Mouse (Mus musculus) heart, embryonic 14.5 days (tissue): ENCODE measurements around the gene Olfr1297. TPM values are rescaled to one million over a fixed set of nuclear protein-coding genes. Genes with fewer than 3 reads are reported as not detected.

Source experiments
- ATAC-seq: fragments of 200-750 bp; cut with Nextera tagmentation; 2 replicates; pipeline ENCODE4 v1.8.0; 2017; ENCODE audit warnings: low read depth, moderate TSS enrichment; ENCODE audit not compliant: insufficient number of reproducible peaks, insufficient read depth, low FRiP score
- H3K27ac ChIP-seq, 2 experiments: fragments of 200-500 bp in 1 of 2; fragments of 300-500 bp in 1 of 2; sonication (generic) in 1 of 2; replicated peaks in 1 of 2; 2 replicates each; pipeline ENCODE4 v1.5.1; 2012 to 2014; ENCODE audit warnings: low read depth in 2 of 2, low read length in 2 of 2, control low read depth in 1 of 2, mild to moderate bottlenecking in 1 of 2, mixed read lengths in 1 of 2; ENCODE audit not compliant: control insufficient read depth in 1 of 2, insufficient read depth in 1 of 2
- H3K27me3 ChIP-seq: fragments of 300-500 bp; sonication (generic); 2 replicates; pipeline ENCODE4 v1.6.1; 2014; ENCODE audit warnings: mild to moderate bottlenecking, low read length, control low read depth; ENCODE audit not compliant: control insufficient read depth, insufficient read depth
- H3K36me3 ChIP-seq: fragments of 300-500 bp; sonication (generic); 2 replicates; pipeline ENCODE4 v1.6.1; 2014; ENCODE audit warnings: mild to moderate bottlenecking, control low read depth, low read length, mixed read lengths; ENCODE audit not compliant: control insufficient read depth, insufficient read depth
- H3K4me1 ChIP-seq, 2 experiments: fragments of 200-500 bp in 1 of 2; fragments of 300-500 bp in 1 of 2; sonication (generic) in 1 of 2; 2 replicates each; pipeline ENCODE4 v1.6.1; 2012 to 2014; ENCODE audit warnings: low read length in 2 of 2, control low read depth in 1 of 2, mixed read lengths in 1 of 2; ENCODE audit not compliant: control insufficient read depth in 2 of 2, insufficient read depth in 2 of 2
- H3K4me2 ChIP-seq: fragments of 300-500 bp; sonication (generic); 2 replicates; pipeline ENCODE4 v1.6.1; 2014; ENCODE audit warnings: mild to moderate bottlenecking, low read length
- H3K4me3 ChIP-seq, 2 experiments: fragments of 200-500 bp in 1 of 2; fragments of 300-500 bp in 1 of 2; sonication (generic) in 1 of 2; 2 replicates each; pipeline ENCODE4 v1.5.1; 2012 to 2014; ENCODE audit warnings: low read length in 2 of 2, mild to moderate bottlenecking in 2 of 2, control low read depth in 1 of 2, low read depth in 1 of 2, moderate library complexity in 1 of 2; ENCODE audit not compliant: control insufficient read depth in 1 of 2, insufficient read depth in 1 of 2
- H3K9ac ChIP-seq: fragments of 300-500 bp; sonication (generic); 2 replicates; pipeline ENCODE4 v1.6.1; 2014; ENCODE audit warnings: mild to moderate bottlenecking, low read length
- H3K9me3 ChIP-seq: fragments of 300-500 bp; sonication (generic); 2 replicates; pipeline ENCODE4 v1.6.1; 2016; ENCODE audit warnings: low read length, control low read depth; ENCODE audit not compliant: control insufficient read depth
- WGBS: fragments of 180-500 bp; shearing (Covaris S2); extraction: QIAGEN DNeasy Blood & Tissue Kit; methylation state at CpG from one replicate; pipeline ENCODE4 v1.1.7; 2014; 5-methylcytosine and 5-hydroxymethylcytosine counted together
- polyA plus RNA-seq: library from polyadenylated mRNA; unstranded; fragments of >200 nt; fragmentation: Nextera tagmentation; extraction: Ambion mirVana; gene quantifications from 2 replicates; pipeline ENCODE4 v1.2.1, GENCODE M21; 2014

Gene Olfr1297
- polyA plus RNA-seq: not detected in 2 replicates

GRCm38 (mm10) chr2:111626397-111626796, at the start of gene Olfr1297:
TSS of gene Olfr1297 (minus strand) at chr2:111626497.
- Histone ChIP-seq H3K27me3 (no peaks in the 10 kb centered on the region), H3K9ac (no peak within 1 kb of the TSS), H3K4me1 (no peaks in the 10 kb centered on the region), H3K27ac (no peak within 1 kb of the TSS), H3K9me3 (no peaks in the 10 kb centered on the region; the same call in 1 of the 2 replicates), H3K4me3 (no peak within 1 kb of the TSS), H3K36me3 (no peaks in the 10 kb centered on the region), H3K4me2 (no peak within 1 kb of the TSS)
- 58% methylated on average over 1 of the region's 1 CpGs for WGBS
- no peak for ATAC-seq

GRCm38 (mm10) chr2:111661119-111661518, 34.8 kb upstream of the Olfr1297 start, which contains the start of gene Olfr1299:
TSS of gene Olfr1299 (plus strand) at chr2:111661419.
- no peak within 1 kb of the TSS for H3K9ac ChIP-seq
- no peaks in the 10 kb centered on the region for H3K4me1 ChIP-seq
- ATAC-seq: no peak
- no peak within 1 kb of the TSS for H3K27ac ChIP-seq
- no peaks in the 10 kb centered on the region for H3K36me3 ChIP-seq
- no peak within 1 kb of the TSS for H3K4me3 ChIP-seq
- no peak within 1 kb of the TSS for H3K4me2 ChIP-seq
- WGBS: 62% methylated on average over 4 of the region's 4 CpGs
- no peaks in the 10 kb centered on the region for H3K9me3 ChIP-seq
- no peaks in the 10 kb centered on the region for H3K27me3 ChIP-seq

GRCm38 (mm10) chr2:111649101-111649500, 22.8 kb upstream of the Olfr1297 start, which contains the start of gene Olfr1298:
TSS of gene Olfr1298 (minus strand) at chr2:111649201.
- H3K27me3 ChIP-seq: no peaks in the 10 kb centered on the region
- no peak within 1 kb of the TSS for H3K4me3 ChIP-seq
- H3K27ac ChIP-seq: no peak within 1 kb of the TSS
- H3K4me1 ChIP-seq: no peaks in the 10 kb centered on the region
- H3K4me2 ChIP-seq: no peak within 1 kb of the TSS
- H3K36me3 ChIP-seq: no peaks in the 10 kb centered on the region
- H3K9ac ChIP-seq: no peak within 1 kb of the TSS
- 62% methylated on average over 1 of the region's 1 CpGs for WGBS
- no peaks in the 10 kb centered on the region for H3K9me3 ChIP-seq
- no peak for ATAC-seq

GRCm38 (mm10) chr2:111569581-111569980, 56.7 kb downstream of the Olfr1297 start, which contains the start of gene Olfr1295:
TSS of gene Olfr1295 (minus strand) at chr2:111569681.
- Histone ChIP-seq H3K27ac (no peak within 1 kb of the TSS), H3K4me2 (no peak within 1 kb of the TSS), H3K9ac (no peak within 1 kb of the TSS), H3K9me3 (no peaks in the 10 kb centered on the region), H3K4me1 (no peaks in the 10 kb centered on the region), H3K4me3 (no peak within 1 kb of the TSS), H3K36me3 (no peaks in the 10 kb centered on the region), H3K27me3 (no peaks in the 10 kb centered on the region)
- no peak for ATAC-seq

Other genes starting within 250 kb of the Olfr1297 start
- not detected in 2 replicates for gene Olfr1286, start 203.4 kb downstream of the Olfr1297 start, polyA plus RNA-seq
- not detected in 2 replicates for gene Olfr1287, start 177.4 kb downstream of the Olfr1297 start, polyA plus RNA-seq
- gene Olfr1288, start 152.4 kb downstream of the Olfr1297 start, polyA plus RNA-seq: not detected in 2 replicates
- not detected in 2 replicates for gene Olfr1289, start 145.7 kb downstream of the Olfr1297 start, polyA plus RNA-seq
- gene Olfr1290, start 132.7 kb downstream of the Olfr1297 start, polyA plus RNA-seq: not detected in 2 replicates
- gene Olfr1291-ps1, start 129.3 kb downstream of the Olfr1297 start, polyA plus RNA-seq: not detected in 2 replicates
- not detected in 2 replicates for gene Olfr1293-ps, start 101.3 kb downstream of the Olfr1297 start, polyA plus RNA-seq
- gene Olfr1294, start 86.2 kb downstream of the Olfr1297 start, polyA plus RNA-seq: not detected in 2 replicates
- not detected in 2 replicates for gene Olfr1295, start 56.8 kb downstream of the Olfr1297 start, polyA plus RNA-seq
- gene Olfr1298, start 22.7 kb upstream of the Olfr1297 start, polyA plus RNA-seq: not detected in 2 replicates
- not detected in 2 replicates for gene Olfr1299, start 34.9 kb upstream of the Olfr1297 start, polyA plus RNA-seq
- not detected in 2 replicates for gene Olfr1301, start 124.5 kb upstream of the Olfr1297 start, polyA plus RNA-seq
- not detected in 2 replicates for gene Olfr1302, start 150.9 kb upstream of the Olfr1297 start, polyA plus RNA-seq
- not detected in 2 replicates for gene Olfr1303, start 193.8 kb upstream of the Olfr1297 start, polyA plus RNA-seq